Mouse (Mus musculus) 3134 (cell line): ENCODE data around the gene Bco1.

ENCODE experiments used
- DNase-seq: peaks from one replicate; pipeline ENCODE4 v3.0.0-alpha.2; 2011; ENCODE audit warnings: low spot score; ENCODE audit not compliant: insufficient read length; ENCODE audit errors: extremely low read depth

Gene Bco1

DNA sequence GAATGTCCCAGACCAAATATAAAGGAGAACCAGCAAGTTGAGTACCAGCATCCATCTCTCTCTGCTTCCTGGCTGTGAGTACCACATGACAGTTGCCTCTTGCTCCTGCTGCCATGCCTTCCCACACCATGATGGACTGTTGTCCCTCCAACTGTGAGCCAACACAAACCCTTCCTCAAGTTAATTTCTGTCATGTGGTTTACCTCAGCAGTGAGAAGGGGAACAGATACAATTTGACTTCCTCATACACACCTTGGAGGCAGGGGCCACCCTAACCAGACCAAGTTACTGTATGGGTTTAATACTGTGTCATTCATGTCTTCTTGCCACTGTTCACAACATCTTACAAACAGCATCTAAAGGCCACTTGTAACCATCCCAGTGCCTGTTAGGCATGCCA, 8.6 kb upstream of the Bco1 start:
- DNase-seq: no peak

DNA sequence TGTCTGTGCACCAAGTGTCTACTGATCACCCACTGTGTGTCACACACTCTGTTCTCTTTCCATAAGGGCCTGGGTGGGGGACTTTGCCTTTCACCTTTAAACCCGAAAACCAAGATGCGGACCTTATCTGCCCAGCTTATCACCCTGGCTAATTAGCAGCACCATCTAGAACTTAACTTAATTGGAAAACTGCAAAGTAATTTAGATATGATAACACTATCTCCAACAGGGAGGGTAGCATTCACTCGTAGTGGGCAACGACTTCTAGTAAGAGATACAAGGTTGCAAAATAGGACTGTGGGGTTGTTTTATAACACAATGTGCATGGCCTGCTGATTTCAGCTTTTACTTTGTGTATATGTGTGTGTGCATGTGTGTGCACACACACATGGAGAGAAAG, 5.9 kb upstream of the Bco1 start:
- DNase-seq: no peak

DNA sequence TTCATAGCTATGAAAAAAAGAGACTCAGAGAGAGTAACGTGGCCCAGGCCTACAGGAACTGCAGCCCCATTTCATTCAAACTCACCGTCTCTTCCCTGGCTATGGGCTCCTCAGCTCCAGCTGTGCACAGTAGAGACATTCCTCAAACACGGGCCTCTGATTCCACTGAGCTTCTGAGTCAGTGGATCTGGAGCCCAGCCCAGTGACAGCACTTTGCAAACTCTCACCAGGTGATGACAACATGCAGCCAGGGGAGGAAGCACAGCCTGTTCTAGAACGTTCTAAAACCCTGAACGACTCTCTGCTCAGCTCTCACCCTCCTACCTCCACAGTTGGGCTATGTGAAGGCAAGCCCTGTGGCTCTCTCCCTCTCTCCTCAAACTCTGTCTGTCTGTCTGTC, 1.6 kb upstream of the Bco1 start:
- no peak for DNase-seq

DNA sequence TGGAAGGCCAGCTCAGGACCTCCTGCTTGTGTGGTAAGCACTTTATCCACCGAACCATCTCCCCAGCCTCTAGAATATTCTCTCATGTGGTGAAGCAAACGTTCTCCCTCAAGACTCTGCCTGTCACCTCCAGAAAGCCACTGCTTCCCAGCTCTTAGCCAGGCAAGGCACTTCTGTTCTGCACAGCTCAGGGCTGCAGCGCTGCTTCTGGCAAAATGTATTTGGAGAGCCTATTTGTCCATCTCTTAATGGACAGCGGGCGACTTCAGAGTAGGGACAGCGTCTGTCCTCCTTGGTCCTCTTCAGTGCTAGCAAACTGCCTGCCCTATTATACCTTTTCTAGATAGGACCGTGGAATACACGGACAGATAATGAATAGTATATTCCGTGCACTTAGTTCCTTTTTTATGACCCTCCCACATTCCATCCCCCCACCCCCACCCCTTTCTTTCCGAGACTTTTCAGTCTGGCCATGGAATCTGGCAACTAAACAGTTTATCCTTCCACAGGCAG, 1.5 kb downstream of the Bco1 start:
- no peak for DNase-seq

DNA sequence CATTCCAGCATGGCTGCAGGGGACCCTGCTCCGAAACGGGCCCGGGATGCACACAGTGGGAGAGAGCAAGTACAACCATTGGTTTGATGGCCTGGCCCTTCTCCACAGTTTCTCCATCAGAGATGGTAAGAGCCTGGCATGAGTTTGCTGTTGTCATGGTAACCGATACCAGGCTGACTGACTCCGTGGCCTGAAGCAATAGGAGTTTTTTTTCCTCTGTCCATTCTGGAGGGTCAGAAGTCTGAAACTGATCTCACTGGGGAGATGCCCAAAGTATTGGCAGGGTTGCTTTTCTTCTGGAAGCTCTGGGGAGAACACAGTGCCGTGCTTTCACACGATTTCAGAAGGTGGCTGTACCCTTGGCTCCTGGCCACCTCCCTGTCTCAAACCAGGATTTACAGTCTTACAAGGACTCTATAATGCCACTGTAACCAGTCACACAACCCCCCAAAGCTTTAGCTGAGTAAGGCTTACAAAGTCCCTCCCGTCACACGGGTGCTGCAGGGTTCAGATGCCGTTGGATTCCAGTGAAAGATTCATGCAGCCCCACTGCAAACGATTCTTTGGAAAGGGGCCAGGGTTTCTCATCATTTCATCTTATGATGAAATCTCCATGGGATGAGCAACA, 2.0 kb downstream of the Bco1 start:
- DNase-seq: no peak

DNA sequence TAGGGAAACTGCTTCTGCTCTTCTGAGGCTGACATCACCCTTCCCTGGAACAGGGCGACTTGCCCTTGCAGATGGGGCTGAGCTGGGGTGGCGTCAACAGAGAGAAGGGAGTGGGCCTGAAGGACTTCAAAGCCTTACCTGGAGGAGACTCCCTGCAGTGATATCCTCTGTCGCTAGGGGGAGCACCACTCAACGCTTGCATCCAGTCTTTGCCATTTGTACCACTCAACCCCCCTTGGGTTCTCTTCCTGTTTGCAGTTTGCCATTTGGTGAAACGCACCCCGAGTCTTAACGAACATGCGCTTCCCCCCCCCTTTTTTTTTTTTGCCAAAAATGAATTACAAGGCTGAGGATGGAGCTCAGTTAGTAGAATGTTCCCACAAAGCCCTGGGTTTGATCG, 11.9 kb downstream of the Bco1 start:
- DNase-seq: no peak

DNA sequence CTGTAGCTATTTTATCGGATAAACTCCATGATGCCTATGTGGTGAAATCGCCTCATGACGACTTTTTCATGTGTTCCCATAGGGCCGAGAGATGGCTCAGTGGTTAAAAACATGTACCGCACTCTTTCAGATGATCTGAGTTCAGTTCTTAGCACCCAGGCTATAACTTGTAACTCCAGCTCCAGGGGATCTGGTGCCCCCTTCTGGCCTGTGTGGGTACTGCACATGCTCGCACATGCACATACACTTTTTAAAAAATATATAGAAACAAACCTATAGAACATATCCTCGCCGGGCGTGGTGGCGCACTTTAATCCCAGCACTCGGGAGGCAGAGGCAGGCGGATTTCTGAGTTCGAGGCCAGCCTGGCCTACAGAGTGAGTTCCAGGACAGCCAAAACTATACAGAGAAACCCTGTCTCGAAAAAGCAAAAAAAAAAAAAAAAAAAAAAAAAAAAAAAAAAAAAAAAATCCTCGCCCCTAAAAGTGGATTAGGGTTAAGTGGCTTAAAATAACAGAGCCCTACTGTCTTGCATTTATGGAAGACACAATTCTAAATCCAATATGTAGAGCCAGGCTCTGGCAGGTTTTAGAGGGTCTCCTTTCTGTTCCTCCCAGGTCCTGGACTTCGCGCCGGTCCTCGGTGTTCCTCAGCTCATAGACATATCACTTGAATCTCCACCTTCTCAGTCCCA, 13.5 kb downstream of the Bco1 start:
- DNase-seq: no peak

DNA sequence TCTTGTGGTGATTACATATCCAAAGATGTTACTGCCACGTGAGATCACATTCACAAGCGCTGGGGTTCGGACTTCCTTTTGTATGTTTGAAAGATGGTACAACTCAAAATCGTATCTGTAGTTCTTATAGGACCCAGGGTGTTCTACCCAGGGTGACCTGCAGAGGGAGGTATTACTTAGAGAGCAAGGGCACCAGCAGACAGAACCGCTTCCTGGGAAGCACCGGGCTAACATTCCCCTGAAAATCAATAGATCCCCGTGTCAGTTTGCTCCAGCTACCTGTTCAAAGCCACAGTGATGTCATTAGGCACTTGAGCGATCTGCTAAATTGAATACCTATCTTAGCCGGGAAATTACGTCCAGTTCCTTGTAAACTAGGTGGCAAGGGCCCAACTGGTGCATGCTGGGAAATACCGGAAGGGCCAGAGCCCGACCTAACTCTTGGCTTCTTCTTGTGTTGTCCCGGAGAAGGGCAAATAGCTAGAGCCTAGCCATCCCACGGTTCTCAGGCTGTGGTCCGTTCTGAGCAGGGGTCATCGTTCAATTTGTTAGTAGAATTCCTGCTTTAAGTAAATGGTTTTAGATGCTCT, 14.2 kb downstream of the Bco1 start:
- DNase-seq: peak; percentile 29

DNA sequence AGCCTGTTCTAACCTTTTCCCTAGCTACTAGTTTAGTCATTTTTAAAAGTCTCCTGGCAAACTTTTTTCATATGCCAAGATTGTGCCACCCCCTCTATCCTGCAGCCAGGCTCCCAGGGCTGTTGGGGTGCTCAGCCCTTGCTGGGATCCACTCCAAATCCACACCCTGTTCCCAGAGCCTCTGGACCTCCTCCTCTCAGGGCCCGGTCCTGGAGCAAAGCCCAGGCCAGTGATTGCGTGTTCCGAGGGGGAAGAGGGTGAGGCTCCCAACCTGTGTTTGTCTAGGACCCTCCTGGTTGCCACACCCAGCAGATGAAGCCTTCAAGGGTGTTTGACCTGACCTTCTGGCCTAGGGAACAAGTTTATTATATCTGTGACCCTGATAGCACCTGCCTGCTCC, 16.0 kb downstream of the Bco1 start:
- no peak for DNase-seq

DNA sequence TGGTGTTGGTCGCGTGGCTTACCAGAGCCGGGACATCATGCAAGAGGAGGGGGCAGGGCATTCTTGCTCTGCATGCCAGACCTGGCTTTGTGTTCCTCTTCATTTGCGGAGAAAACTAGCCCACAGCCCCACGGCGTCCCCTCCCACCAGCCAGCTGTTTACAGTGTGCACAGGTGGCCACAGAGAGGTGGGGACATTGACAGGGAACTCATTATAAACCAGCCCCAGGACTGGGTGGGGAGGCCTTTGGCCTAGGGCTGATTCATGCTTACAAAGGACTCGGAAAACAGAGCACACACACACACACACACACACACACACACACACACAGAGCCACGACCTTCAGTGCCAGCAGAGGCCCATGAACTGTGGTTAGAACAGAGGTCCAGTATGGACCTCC, 16.6 kb downstream of the Bco1 start:
- no peak for DNase-seq

DNA sequence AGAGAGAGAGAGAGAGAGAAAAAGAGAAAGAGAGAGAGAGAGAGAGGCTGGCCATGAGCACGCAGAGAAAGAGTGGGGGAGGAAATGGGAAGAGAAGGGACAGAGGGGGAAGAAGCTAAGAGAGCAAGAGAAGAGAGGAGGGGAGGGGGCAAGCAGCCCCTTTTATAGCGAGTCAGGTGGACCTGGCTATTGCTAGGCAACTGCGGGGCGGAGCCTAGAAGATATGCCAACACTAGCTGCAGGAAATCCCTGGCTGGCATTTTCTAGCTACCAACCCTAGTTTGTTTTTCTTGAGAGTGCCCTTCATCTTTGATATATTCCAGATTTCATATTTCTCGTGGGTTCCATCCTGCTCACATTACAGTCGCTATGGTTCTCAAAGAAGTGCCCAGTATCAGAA, 19.4 kb downstream of the Bco1 start:
- DNase-seq: no peak

DNA sequence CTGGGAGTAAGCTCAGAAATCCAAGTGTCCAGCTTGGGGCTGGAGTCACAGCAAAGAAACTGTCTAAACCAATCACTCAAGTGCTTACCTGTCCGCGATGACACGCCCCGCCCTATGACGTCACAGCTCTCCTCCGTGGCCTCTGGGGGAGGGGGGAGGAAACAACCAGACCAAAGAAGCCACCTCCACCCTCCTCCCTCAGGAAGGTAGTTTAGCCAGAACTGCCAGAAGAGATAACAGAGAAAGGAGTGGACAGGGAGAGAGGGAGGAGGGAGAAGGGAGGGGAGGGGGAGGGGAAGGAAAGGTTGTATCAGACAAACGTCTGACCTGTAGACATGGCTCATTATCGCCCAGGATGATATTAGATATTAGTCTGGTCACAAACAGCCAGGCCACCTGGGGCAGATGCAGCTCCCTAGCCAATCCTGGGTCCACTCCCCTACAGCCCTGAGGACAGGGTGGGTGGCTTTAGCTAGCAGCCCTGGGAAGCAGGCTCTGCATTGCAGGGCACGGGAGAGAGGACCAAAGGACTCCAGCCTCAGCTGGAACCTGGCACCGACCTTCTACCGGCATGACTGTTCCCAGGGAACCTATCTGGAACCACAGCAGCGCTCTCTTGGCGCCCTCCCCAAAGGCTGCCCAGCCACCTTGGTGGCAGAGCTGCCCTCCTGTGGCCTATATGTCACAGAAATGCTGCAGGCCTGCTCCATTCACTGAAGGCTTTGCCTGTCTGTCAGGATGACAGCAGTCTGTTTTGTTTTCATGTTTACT, 20.2 kb downstream of the Bco1 start:
- no peak for DNase-seq

DNA sequence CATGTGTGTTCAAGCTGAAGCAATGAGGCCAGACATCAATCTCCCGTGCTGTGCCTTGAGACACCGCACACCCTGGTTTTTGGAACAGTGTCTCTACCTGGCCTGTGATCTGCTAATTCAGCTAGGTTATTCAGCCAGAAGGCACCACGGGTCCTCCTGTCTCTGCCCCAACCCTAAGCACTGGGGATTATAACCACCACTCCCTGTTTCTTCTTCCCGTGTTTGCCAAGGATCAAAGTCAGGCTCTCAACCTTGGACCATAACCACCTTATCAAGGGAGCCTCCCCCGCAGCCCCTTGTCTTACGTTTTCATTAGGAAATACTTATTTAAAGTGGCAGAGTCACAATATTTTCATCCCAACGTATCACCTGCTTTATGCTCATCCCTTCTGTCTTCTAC, 20.9 kb downstream of the Bco1 start:
- DNase-seq: no peak

DNA sequence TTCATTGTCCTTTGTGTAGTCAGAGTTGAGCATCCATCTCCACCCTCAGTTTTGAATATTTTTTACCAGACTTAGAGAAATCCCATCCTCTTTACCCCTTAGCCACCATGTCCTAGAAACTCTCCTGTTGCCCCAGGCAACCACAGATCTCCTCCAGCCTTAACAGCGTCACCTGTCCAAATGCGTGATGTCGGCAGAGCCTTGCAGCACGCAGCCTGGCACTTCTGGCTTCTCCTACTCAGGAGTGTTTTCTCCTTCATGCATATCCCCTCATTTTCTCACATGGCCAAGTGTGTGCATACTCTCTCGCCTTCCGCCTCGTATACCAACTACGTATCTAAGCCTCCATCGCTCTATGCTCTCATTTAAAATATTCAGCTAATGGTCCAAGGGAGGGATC, 22.8 kb downstream of the Bco1 start:
- no peak for DNase-seq

DNA sequence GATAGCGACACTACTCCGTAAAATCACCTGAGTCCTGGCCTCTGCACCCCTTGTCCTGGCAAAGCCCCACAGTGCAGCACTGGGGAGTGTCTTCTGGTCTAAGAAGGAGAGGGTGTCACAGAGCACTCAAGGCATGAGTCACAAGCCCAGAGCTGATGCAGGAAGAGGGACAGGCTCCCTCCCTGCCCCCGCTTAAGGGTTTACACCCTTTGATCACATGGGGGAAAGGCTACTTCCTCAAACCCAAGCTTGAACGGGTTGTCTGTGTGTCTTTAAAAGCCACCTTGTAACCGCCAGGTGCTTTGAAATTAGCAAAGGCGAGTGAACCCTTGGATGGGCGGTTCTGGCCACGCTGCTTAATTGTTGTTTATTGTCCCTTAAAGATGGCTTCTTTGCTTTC, 25.6 kb downstream of the Bco1 start:
- DNase-seq: no peak

DNA sequence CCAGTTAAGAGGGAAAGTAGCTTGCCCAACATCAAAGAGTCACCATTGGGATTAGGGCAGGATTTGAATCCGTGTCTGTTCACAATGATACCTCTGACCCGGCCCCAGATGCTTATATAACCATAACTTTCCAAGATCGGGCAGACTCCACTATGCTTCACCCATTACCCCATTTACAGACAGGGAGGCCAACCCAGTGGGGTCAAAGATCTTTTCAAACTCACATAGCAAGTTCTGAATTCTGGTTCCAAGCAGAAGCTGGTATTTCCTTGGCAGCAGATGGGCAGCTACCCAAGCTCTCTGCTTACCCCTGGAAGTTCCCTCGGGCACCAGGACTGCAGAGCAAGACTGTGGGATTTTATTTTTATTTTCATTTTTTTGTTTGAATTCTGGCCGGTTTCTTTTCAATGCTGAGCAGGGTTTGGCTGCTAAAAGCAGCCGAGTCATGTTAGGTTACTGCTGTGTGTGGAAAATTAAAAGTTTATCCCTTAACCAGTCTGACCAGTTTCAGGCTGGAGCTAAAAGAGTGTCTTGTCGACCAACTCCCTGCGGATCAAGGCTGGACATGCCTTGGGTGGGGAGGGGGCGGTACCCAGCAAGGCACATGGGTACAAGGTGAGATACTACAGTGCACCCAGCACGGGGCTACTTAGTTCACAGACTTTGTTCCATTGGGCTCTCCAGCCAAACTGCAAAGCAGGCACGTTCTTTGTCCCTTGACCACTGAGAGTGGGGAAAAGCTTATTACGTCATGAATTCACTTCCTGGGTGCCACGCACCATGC, 28.4 kb downstream of the Bco1 start:
- DNase-seq: no peak

DNA sequence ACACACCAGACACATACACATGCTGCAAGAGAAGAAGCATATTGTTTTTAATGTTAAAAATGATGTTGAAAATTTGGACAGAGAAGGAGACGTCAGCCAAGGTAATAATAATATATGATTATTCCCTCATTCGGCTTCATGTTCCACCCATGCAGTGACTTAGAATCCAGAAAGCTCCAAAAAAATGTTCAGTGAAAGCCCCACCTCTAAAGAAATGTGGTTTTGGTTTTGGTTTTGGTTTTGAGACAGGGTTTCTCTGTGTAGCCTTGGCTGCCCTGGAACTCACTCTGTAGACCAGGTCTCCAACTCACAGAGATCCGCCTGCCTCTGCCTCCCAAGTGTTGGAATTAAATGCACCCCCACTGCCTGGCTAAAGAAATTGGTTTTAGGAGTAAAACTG, 30.2 kb downstream of the Bco1 start:
- no peak for DNase-seq

DNA sequence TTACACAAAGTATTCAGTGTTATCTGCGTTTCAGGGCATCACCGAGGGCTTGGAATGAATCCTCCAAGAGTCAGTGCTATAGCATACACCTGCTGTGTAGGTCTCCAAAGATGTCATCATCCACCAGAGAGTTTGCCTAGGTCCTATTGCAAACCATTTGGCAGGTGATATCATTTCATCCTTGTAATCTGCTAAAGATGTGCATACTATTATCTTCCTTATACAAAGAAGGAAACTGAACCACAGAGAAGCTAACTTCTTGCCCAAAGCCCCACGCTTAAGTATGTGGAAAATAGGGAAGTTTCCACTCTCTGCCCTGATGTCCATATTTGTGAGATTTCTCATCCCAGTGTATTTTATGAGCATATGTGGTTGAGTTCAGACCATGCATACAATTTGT, 30.8 kb downstream of the Bco1 start:
- DNase-seq: no peak

DNA sequence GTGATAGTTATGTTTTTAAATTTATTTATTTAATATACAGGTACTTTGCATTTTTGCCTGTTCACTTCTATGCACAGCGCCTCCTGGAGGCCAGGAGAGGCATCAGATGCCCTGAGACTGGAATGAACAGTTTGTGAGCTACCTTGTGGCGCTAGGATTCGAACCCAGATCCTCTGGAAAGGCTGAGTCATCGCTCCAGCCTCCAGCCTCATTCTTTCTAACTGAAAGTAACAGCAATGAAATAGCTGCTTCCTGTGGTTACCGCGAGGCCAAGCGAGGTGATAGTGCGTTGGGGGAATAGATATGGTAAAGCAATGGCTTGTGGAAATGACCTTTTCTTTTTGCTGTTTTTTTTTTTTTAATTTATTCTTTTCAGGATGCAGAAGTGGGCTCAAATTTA, 31.4 kb downstream of the Bco1 start:
- no peak for DNase-seq

DNA sequence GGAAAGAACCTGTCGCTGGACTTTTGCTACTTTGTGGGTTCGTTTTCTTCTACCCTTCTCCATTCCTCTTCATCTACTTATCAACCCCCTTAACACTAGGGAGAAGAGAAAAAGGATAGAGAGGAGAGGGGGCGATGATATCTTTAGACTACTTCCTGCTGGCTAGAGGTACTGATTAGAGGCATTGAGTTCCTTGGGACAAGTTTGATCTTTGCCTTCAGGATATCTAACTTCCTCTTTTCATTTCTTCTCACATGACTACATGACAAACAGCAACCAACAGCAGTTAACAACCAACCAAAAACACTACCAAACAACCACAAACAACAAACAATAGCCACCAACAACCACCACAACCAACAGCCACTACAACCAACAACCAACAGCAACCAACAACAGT, 38.0 kb downstream of the Bco1 start:
- DNase-seq: no peak

DNA sequence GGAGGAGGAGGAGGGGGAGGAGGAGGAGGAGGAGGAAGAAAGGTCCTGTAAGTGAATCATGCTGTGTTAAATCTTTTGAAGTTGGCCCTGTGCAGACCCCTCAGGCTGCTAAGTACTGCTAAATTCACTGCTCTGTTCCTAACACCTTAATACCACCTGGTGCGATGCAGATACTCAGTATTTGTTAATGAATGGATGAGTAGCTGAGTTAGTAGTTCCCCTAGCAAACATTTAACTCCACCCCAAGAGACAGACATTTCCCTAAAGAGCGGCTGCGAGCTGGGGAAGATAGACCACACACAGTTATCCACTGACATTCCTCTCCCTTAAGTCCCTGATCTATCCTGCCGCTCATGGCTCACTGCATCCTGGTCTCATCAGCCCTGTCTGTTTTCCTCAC, 40.7 kb downstream of the Bco1 start:
- no peak for DNase-seq
